Mouse (Mus musculus) testis, postnatal 10 days (tissue): Measurements from ENCODE around the gene Gm10644.

Experiments
- DNase-seq: peaks from one replicate; pipeline ENCODE4 v3.0.0; 2021; ENCODE audit warnings: low spot score

Gene Gm10644

GRCm38 (mm10) chr8:83980845-83981244 lies 25.8 kb upstream of the Gm10644 start:
- DNase-seq, result peak; percentile 44

GRCm38 (mm10) chr8:83980250-83980649 lies 25.2 kb upstream of the Gm10644 start:
- DNase-seq, result peak; percentile 50

GRCm38 (mm10) chr8:83978200-83978599 lies 23.2 kb upstream of the Gm10644 start:
- peak; percentile 40 for DNase-seq

- DNase-seq, result peak; percentile 54
Measured at GRCm38 (mm10) chr8:83977646-83978045, 22.6 kb upstream of the Gm10644 start.

GRCm38 (mm10) chr8:83976779-83977350 lies 21.9 kb upstream of the Gm10644 start:
- peak; percentile 52 for DNase-seq

- peak; percentile 42 for DNase-seq
Measured at GRCm38 (mm10) chr8:83976101-83976630, 21.2 kb upstream of the Gm10644 start.

GRCm38 (mm10) chr8:83974521-83974920 lies 19.5 kb upstream of the Gm10644 start:
- DNase-seq, result peak; percentile 39

- peak; percentile 66 for DNase-seq
Measured at GRCm38 (mm10) chr8:83973161-83974031, 18.4 kb upstream of the Gm10644 start.

GRCm38 (mm10) chr8:83972150-83973120 lies 17.4 kb upstream of the Gm10644 start, which contains the start of gene Prkaca:
Gene Prkaca, plus strand, starts transcription at chr8:83972993.
- DNase-seq, result peak; percentile 97

- peak; percentile 37 for DNase-seq
Measured at GRCm38 (mm10) chr8:83971661-83972060, 16.7 kb upstream of the Gm10644 start.

- no peak for DNase-seq
Measured at GRCm38 (mm10) chr8:83971121-83971520, 16.1 kb upstream of the Gm10644 start.

- no peak for DNase-seq
Measured at GRCm38 (mm10) chr8:83967701-83968100, 12.7 kb upstream of the Gm10644 start.

- DNase-seq, result no peak
Measured at GRCm38 (mm10) chr8:83964015-83964765, 9.2 kb upstream of the Gm10644 start.

- DNase-seq, result no peak
Measured at GRCm38 (mm10) chr8:83956789-83957188, 1.8 kb upstream of the Gm10644 start.

GRCm38 (mm10) chr8:83955958-83956218 lies 883 bp upstream of the Gm10644 start:
- DNase-seq, result no peak

GRCm38 (mm10) chr8:83954749-83955105 lies 278 bp downstream of the Gm10644 start:
- DNase-seq, result no peak

- DNase-seq, result no peak
Measured at GRCm38 (mm10) chr8:83945540-83945939, 9.5 kb downstream of the Gm10644 start.

- DNase-seq, result no peak
Measured at GRCm38 (mm10) chr8:83942446-83942845, 12.6 kb downstream of the Gm10644 start.

- DNase-seq, result peak; percentile 49
Measured at GRCm38 (mm10) chr8:83941066-83941677, 13.8 kb downstream of the Gm10644 start.

- peak; percentile 48 for DNase-seq
Measured at GRCm38 (mm10) chr8:83938330-83938729, 16.7 kb downstream of the Gm10644 start.

GRCm38 (mm10) chr8:83937645-83938044 lies 17.4 kb downstream of the Gm10644 start:
- no peak for DNase-seq
